Mouse (Mus musculus) G1E (cell line): ENCODE results near the gene Prkag3. TPM values are rescaled to one million over a fixed set of nuclear protein-coding genes. Genes with fewer than 3 reads are reported as not detected.

Source experiments
- ATAC-seq: 2 replicates; pipeline ENCODE4 v1.8.0; 2016; ENCODE audit warnings: mild to moderate bottlenecking; ENCODE audit not compliant: insufficient number of reproducible peaks, poor library complexity, low FRiP score, severe bottlenecking; ENCODE audit errors: extremely low read depth
- DNase-seq: peaks from one replicate; pipeline ENCODE4 v3.0.0; 2012; ENCODE audit warnings: low spot score
- H3K27me3 ChIP-seq: 2 replicates; pipeline ENCODE4 v1.6.1; 2012; ENCODE audit warnings: mild to moderate bottlenecking, low read length, inconsistent platforms; ENCODE audit not compliant: insufficient read depth
- H3K36me3 ChIP-seq: replicated peaks from 2 replicates; pipeline ENCODE3; 2012; ENCODE audit warnings: mild to moderate bottlenecking, inconsistent platforms
- H3K4me1 ChIP-seq: 2 replicates; pipeline ENCODE4 v1.6.1; 2012; ENCODE audit warnings: low read depth, low read length, inconsistent platforms, mixed read lengths; ENCODE audit not compliant: insufficient read depth
- H3K4me3 ChIP-seq: 2 replicates; pipeline ENCODE4 v1.5.1; 2012; ENCODE audit warnings: low read depth, mild to moderate bottlenecking, inconsistent platforms, low read length, moderate library complexity, mixed read lengths
- H3K9me3 ChIP-seq: replicated peaks from 2 replicates; pipeline ENCODE4 v1.6.1; 2012; ENCODE audit warnings: inconsistent platforms
- CTCF ChIP-seq: IDR thresholded peaks from 2 replicates; pipeline ENCODE4 v1.5.1; 2012; ENCODE audit warnings: low read depth, low read length, inconsistent platforms, mixed read lengths
- GATA1 ChIP-seq: IDR thresholded peaks from 2 replicates; pipeline ENCODE4 v1.6.1; 2012; ENCODE audit warnings: borderline replicate concordance, low read length, inconsistent platforms, mixed read lengths
- GATA2 ChIP-seq: IDR thresholded peaks from 2 replicates; pipeline ENCODE4 v1.6.1; 2012; ENCODE audit warnings: low read depth, low read length, inconsistent platforms, borderline replicate concordance
- POLR2AphosphoS5 ChIP-seq: IDR thresholded peaks from 2 replicates; pipeline ENCODE4 v1.6.1; 2012; ENCODE audit warnings: low read depth, low read length, inconsistent platforms; ENCODE audit not compliant: insufficient replicate concordance
- TAL1 ChIP-seq: conservative IDR thresholded peaks from 2 replicates; pipeline ENCODE4 v1.6.1; 2012; ENCODE audit warnings: low read depth, low read length, inconsistent platforms, mixed read lengths
- polyA plus RNA-seq: library from polyadenylated mRNA; stranded (reverse); fragments of >175 nt; gene quantifications from 2 replicates; pipeline ENCODE4 v1.2.3, GENCODE M21; 2012
- total RNA-seq, 2 experiments: library from RNA; stranded (forward) in 1 of 2; stranded (reverse) in 1 of 2; fragments of 200-1000 nt in 1 of 2; fragments of >200 nt in 1 of 2; fragmentation: Nextera tagmentation in 1 of 2; gene quantifications; 2 replicates each; pipeline ENCODE4 v1.2.3; 2014 to 2017

Gene Prkag3
- total and polyA plus RNA-seq, 3 experiments = not detected

DNA sequence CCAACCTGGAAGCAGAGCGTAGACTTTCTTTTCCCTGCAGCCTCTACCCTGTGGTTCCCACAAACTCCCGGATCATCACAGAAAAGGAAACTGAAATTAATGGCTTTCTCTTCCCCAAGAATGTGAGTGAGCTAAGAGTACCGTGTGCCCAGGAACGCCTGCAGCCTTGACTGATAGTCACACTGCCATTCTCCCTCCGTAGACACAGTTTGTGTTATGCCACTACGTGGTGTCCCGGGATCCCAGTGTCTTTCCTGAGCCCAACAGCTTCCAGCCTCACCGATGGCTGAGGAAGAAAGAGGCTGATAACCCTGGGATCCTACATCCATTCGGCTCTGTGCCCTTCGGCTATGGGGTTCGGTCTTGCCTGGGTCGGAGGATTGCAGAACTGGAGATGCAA, 12.0 kb downstream of the Prkag3 start:
- TF ChIP-seq CTCF (no peak), TAL1 (no peak), GATA2 (no peak), GATA1 (no peak), POLR2AphosphoS5 (no peak)
- no peak for DNase-seq

DNA sequence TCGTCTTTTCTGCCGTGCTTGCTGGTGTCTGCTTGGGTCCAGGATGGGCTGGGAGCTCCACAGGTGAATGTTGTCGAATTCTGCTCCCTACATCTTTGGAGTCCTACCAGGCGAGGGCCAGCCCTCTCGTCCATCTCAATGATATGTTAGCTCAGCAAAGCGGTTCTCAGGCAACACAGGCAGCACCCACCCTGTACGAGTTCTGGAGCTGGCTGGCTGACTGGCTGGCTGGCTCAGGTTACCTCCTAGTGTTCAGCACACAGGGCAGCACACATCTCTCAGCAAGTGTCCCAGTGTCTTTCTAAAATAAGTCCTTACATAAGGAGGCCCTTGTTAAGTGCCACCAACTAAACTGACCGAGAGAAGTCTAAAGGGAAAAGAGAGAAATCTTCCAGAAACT, 20.6 kb downstream of the Prkag3 start:
- DNase-seq (no peak), ATAC-seq (no peak)
- H3K36me3 ChIP-seq = no peaks in the 10 kb centered on the region
- H3K4me1 ChIP-seq = peaks cover 2% of the 10 kb centered on the region; the same call in 1 of the 2 replicates
- peaks cover 19% of the 10 kb centered on the region for H3K27me3 ChIP-seq
- no peak overlapping the region for H3K4me3 ChIP-seq
- no peaks in the 10 kb centered on the region for H3K9me3 ChIP-seq
- TF ChIP-seq GATA2 = no peak
- TF ChIP-seq TAL1 = no peak
- TF ChIP-seq GATA1 = no peak
- no peak for TF ChIP-seq POLR2AphosphoS5
- TF ChIP-seq CTCF = no peak

More for the DNA sequence above, 12.0 kb downstream of the Prkag3 start:
- no peaks in the 10 kb centered on the region for H3K36me3 ChIP-seq
- no peaks in the 10 kb centered on the region for H3K4me1 ChIP-seq
- H3K27me3 ChIP-seq = peaks cover 21% of the 10 kb centered on the region
- no peaks in the 10 kb centered on the region for H3K9me3 ChIP-seq
- no peak overlapping the region for H3K4me3 ChIP-seq
- no peak for ATAC-seq

- H3K4me3 ChIP-seq = no peak overlapping the region
- H3K9me3 ChIP-seq = no peaks in the 10 kb centered on the region
- DNase-seq (no peak), ATAC-seq (no peak; the same call in 1 of the 2 replicates)
- TF ChIP-seq GATA2 (no peak), GATA1 (no peak), POLR2AphosphoS5 (no peak), CTCF (no peak), TAL1 (no peak)
- peaks cover 2% of the 10 kb centered on the region; the same call in 1 of the 2 replicates for H3K4me1 ChIP-seq
- no peaks in the 10 kb centered on the region for H3K36me3 ChIP-seq
- peaks cover 15% of the 10 kb centered on the region for H3K27me3 ChIP-seq
These were observed 22.3 kb downstream of the Prkag3 start for GRCm38 (mm10) chr1:74726674-74727073.

GRCm38 (mm10) chr1:74726114-74726513, 22.9 kb downstream of the Prkag3 start:
- Histone ChIP-seq H3K4me1 (peaks cover 2% of the 10 kb centered on the region; the same call in 1 of the 2 replicates), H3K4me3 (no peak overlapping the region), H3K27me3 (peaks cover 15% of the 10 kb centered on the region), H3K36me3 (no peaks in the 10 kb centered on the region), H3K9me3 (no peaks in the 10 kb centered on the region)
- DNase-seq = no peak
- no peak for ATAC-seq
- TF ChIP-seq CTCF (no peak), TAL1 (no peak), GATA1 (no peak), POLR2AphosphoS5 (no peak), GATA2 (no peak)

DNA sequence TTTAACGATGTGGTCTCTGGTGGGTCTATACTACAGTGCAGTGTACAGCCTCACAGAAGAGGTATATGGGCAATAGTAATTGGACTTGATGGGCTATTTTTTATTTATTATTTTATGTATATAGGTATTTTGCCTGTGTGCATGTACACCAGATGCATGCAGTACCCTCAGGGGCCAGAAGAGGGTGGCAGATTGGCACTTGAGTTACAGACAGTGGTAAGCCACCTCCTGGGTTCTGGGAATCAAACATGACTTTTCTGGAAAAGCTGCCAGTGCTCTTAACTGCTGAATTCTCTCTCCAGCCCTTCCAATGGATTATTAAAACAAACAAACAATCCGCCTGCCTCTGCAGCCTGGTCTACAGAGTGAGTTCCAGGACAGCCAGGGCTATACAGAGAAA, 25.3 kb downstream of the Prkag3 start:
- H3K9me3 ChIP-seq = no peaks in the 10 kb centered on the region
- TF ChIP-seq POLR2AphosphoS5 = no peak
- no peak for TF ChIP-seq GATA1
- no peak for TF ChIP-seq GATA2
- peak; percentile 41; the same call in 1 of the 2 replicates for TF ChIP-seq CTCF
- no peak for TF ChIP-seq TAL1
- DNase-seq (no peak), ATAC-seq (no peak)
- H3K4me3 ChIP-seq = no peak overlapping the region
- peaks cover 2% of the 10 kb centered on the region; the same call in 1 of the 2 replicates for H3K4me1 ChIP-seq
- peaks cover 17% of the 10 kb centered on the region for H3K27me3 ChIP-seq
- H3K36me3 ChIP-seq = no peaks in the 10 kb centered on the region

DNA sequence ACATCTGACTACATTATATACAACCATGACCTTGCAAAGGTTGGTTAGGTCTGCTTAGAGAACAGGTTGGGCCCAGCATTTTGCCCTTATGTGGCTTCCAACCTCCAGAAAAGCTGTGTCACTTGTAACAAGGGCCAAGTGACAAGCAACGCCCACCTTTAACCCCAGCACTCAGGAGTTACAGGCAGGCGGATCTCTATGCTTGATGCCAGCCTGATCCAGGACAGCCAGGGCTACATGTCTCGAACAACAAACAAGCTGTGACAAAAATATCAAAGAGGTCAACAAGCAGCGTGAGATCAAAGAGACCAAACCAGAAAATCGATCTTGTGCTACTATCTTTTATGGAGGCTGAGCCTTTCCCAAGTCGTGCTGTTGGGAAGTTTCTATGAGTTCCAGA, 27.4 kb downstream of the Prkag3 start:
- Histone ChIP-seq H3K4me3 (no peak overlapping the region), H3K9me3 (no peaks in the 10 kb centered on the region), H3K27me3 (peaks cover 13% of the 10 kb centered on the region), H3K36me3 (no peaks in the 10 kb centered on the region), H3K4me1 (no peaks in the 10 kb centered on the region)
- DNase-seq = no peak
- ATAC-seq = no peak
- TF ChIP-seq POLR2AphosphoS5 (no peak), GATA2 (no peak), GATA1 (no peak), CTCF (no peak), TAL1 (no peak)

DNA sequence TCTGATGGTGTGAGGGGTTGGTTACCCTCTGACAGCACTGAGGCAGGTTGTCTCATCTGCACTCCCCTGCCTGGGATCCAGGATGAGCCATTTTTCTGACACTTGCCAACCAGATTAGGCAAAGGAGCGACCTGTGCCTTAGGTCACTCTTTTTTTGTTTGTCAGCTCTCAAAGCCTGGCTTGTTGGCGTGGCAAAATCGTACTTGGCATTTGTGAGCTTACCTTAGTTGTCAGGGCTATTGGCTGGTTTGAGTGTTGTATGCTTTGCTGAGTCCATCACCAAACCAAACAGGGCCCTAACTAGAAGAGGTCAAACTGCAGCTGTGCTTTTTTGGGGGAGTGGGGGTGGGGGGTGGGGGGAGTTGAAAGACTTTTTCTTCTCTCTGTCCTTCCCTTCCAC, 29.7 kb downstream of the Prkag3 start:
- Histone ChIP-seq H3K27me3 (peaks cover 18% of the 10 kb centered on the region), H3K36me3 (no peaks in the 10 kb centered on the region), H3K4me3 (no peak overlapping the region), H3K4me1 (no peaks in the 10 kb centered on the region; the same call in 1 of the 2 replicates), H3K9me3 (no peaks in the 10 kb centered on the region)
- DNase-seq (no peak), ATAC-seq (no peak)
- TF ChIP-seq POLR2AphosphoS5 (no peak), GATA2 (no peak), GATA1 (no peak)
